In genomic region chr5:92127751-92128150, GRCm38 (mm10) we compare ENCODE assay signal across 11 mouse cellular contexts. TPM values are rescaled to one million over a fixed set of nuclear protein-coding genes. Genes with fewer than 3 reads are reported as not detected.
DNase-seq lines count a peak whose midpoint lies in the region; ATAC-seq and TF ChIP-seq lines count a peak whose summit lies in the region.
"Had no signal": no experiment of that assay in that cellular context is flagged by ENCODE, and none has a peak within 500 bp of the region (broad histone marks: within the 10 kb centered on the region; RNA-seq: fewer than 3 reads in every experiment).

No protein-coding gene starts in this region.

- no peak for TF ChIP-seq CTCF in G1E (IDR thresholded peaks at IDR 0.05; ENCODE audit: low read depth, low read length)

- peak overlapping the region; percentile 59; the same call in 1 of the 2 replicates for H3K27ac ChIP-seq in hindbrain, embryonic 10.5 days
- H3K27ac ChIP-seq in hindbrain, embryonic 12.5 days, result no peak overlapping the region
- H3K27ac ChIP-seq in embryonic facial prominence, embryonic 13.5 days, result peak overlapping the region; percentile 83
- H3K27ac ChIP-seq in liver, embryonic 12.5 days, result peak overlapping the region; percentile 95
- no peak overlapping the region for H3K27ac ChIP-seq in forebrain, embryonic 11.5 days (ENCODE audit: low read depth, low read length)
- H3K27ac ChIP-seq: forebrain, embryonic 15.5 days had no signal

- no peak overlapping the region for H3K4me2 ChIP-seq in hindbrain, embryonic 12.5 days (replicated peaks)
- peak overlapping the region; percentile 7 for H3K4me2 ChIP-seq in embryonic facial prominence, embryonic 13.5 days
- peak overlapping the region; percentile 70 for H3K4me2 ChIP-seq in liver, embryonic 12.5 days
- H3K4me2 ChIP-seq in forebrain, embryonic 11.5 days (ENCODE audit: low read depth, low read length, severe bottlenecking), result no peak overlapping the region
- H3K4me2 ChIP-seq: forebrain, embryonic 15.5 days had no signal

- H3K27me3 ChIP-seq in hindbrain, embryonic 10.5 days (ENCODE audit: insufficient read depth, poor library complexity, severe bottlenecking), result no peaks in the 10 kb centered on the region
- H3K27me3 ChIP-seq in hindbrain, embryonic 12.5 days, result no peaks in the 10 kb centered on the region
- no peaks in the 10 kb centered on the region for H3K27me3 ChIP-seq in G1E (ENCODE audit: insufficient read depth, low read length)
- no peaks in the 10 kb centered on the region for H3K27me3 ChIP-seq in embryonic facial prominence, embryonic 13.5 days
- H3K27me3 ChIP-seq in liver, embryonic 12.5 days (replicated peaks), result no peaks in the 10 kb centered on the region
- no peaks in the 10 kb centered on the region for H3K27me3 ChIP-seq in forebrain, embryonic 11.5 days (ENCODE audit: control insufficient read depth, insufficient read depth, low read length)
- H3K27me3 ChIP-seq: forebrain, embryonic 15.5 days had no signal

- no peak for DNase-seq in hindbrain, embryonic 10.5 days (ENCODE audit: low spot score)
- no peak for DNase-seq in G1E (ENCODE audit: low spot score)
- DNase-seq in layer of hippocampus, postnatal 14 days (ENCODE audit: low spot score in 2 of 2), result no peak
- DNase-seq in forebrain, embryonic 11.5 days (ENCODE audit: low spot score), result no peak
- DNase-seq in left cerebral cortex, adult 8-10 months (ENCODE audit: low spot score in 2 of 2), result no peak
- DNase-seq: cerebellum, adult 8-10 months; lung, adult 2 months had no signal

- H3K4me3 ChIP-seq in hindbrain, embryonic 10.5 days, result 0 out of 2 replicates have a peak overlapping the region, but pooled peaks have one; percentile 13
- no peak overlapping the region for H3K4me3 ChIP-seq in hindbrain, embryonic 12.5 days
- H3K4me3 ChIP-seq in G1E (ENCODE audit: low read depth, low read length), result peak overlapping the region; percentile 69
- H3K4me3 ChIP-seq in embryonic facial prominence, embryonic 13.5 days, result no peak overlapping the region
- H3K4me3 ChIP-seq in liver, embryonic 12.5 days, result peak overlapping the region; percentile 63
- H3K4me3 ChIP-seq in forebrain, embryonic 11.5 days (ENCODE audit: low read depth, low read length), result no peak overlapping the region
- H3K4me3 ChIP-seq: forebrain, embryonic 15.5 days had no signal

- H3K4me1 ChIP-seq in hindbrain, embryonic 10.5 days (replicated peaks), result peaks cover 12% of the 10 kb centered on the region
- peaks cover 13% of the 10 kb centered on the region for H3K4me1 ChIP-seq in hindbrain, embryonic 12.5 days
- H3K4me1 ChIP-seq in G1E (ENCODE audit: insufficient read depth, low read depth, low read length), result peaks cover 39% of the 10 kb centered on the region
- H3K4me1 ChIP-seq in embryonic facial prominence, embryonic 13.5 days, result peaks cover 32% of the 10 kb centered on the region
- peaks cover 51% of the 10 kb centered on the region for H3K4me1 ChIP-seq in liver, embryonic 12.5 days
- H3K4me1 ChIP-seq in forebrain, embryonic 11.5 days (replicated peaks; ENCODE audit: control insufficient read depth, insufficient read depth, low read length), result no peaks in the 10 kb centered on the region

- ATAC-seq in hindbrain, embryonic 12.5 days (ENCODE audit: low FRiP score), result no peak
- ATAC-seq in G1E (ENCODE audit: extremely low read depth, insufficient number of reproducible peaks, low FRiP score, poor library complexity, severe bottlenecking), result no peak
- no peak for ATAC-seq in embryonic facial prominence, embryonic 13.5 days (ENCODE audit: insufficient number of reproducible peaks, insufficient read depth, low FRiP score, low TSS enrichment, low read depth)
- ATAC-seq in liver, embryonic 12.5 days, result no peak
- no peak for ATAC-seq in forebrain, embryonic 11.5 days (replicated peaks; ENCODE audit: low FRiP score)
- ATAC-seq: forebrain, embryonic 15.5 days had no signal

- H3K9ac ChIP-seq in hindbrain, embryonic 12.5 days, result no peak overlapping the region
- H3K9ac ChIP-seq in embryonic facial prominence, embryonic 13.5 days, result no peak overlapping the region
- peak overlapping the region; percentile 78 for H3K9ac ChIP-seq in liver, embryonic 12.5 days
- H3K9ac ChIP-seq in forebrain, embryonic 11.5 days (ENCODE audit: low read length), result no peak overlapping the region
- H3K9ac ChIP-seq: forebrain, embryonic 15.5 days had no signal

- peaks cover 3% of the 10 kb centered on the region; the same call in 1 of the 2 replicates for H3K9me3 ChIP-seq in hindbrain, embryonic 10.5 days
- H3K9me3 ChIP-seq in hindbrain, embryonic 12.5 days (replicated peaks), result no peaks in the 10 kb centered on the region
- peaks cover 8% of the 10 kb centered on the region; the same call in 1 of the 2 replicates for H3K9me3 ChIP-seq in G1E (replicated peaks)
- H3K9me3 ChIP-seq in embryonic facial prominence, embryonic 13.5 days, result no peaks in the 10 kb centered on the region
- 0 out of 2 replicates have a peak, but pooled peaks cover 3% of the 10 kb centered on the region for H3K9me3 ChIP-seq in liver, embryonic 12.5 days (replicated peaks)
- no peaks in the 10 kb centered on the region for H3K9me3 ChIP-seq in forebrain, embryonic 11.5 days (ENCODE audit: control insufficient read depth, low read length)
- H3K9me3 ChIP-seq: forebrain, embryonic 15.5 days had no signal

- 91% methylated on average over 10 of the region's 10 CpGs for WGBS in hindbrain, embryonic 10.5 days
- 90% methylated on average over 10 of the region's 10 CpGs for WGBS in hindbrain, embryonic 12.5 days
- 70% methylated on average over 10 of the region's 10 CpGs for WGBS in embryonic facial prominence, embryonic 13.5 days
- WGBS in liver, embryonic 12.5 days (ENCODE audit: insufficient replicate concordance), result 78% methylated on average over 10 of the region's 10 CpGs
- 92% methylated on average over 10 of the region's 10 CpGs for WGBS in forebrain, embryonic 11.5 days

- peaks cover 35% of the 10 kb centered on the region for H3K36me3 ChIP-seq in hindbrain, embryonic 10.5 days
- H3K36me3 ChIP-seq in hindbrain, embryonic 12.5 days, result peaks cover 27% of the 10 kb centered on the region
- H3K36me3 ChIP-seq in G1E (replicated peaks), result peaks cover 23% of the 10 kb centered on the region
- peaks cover 9% of the 10 kb centered on the region; the same call in 1 of the 2 replicates for H3K36me3 ChIP-seq in embryonic facial prominence, embryonic 13.5 days
- peaks cover 32% of the 10 kb centered on the region for H3K36me3 ChIP-seq in liver, embryonic 12.5 days
- no peaks in the 10 kb centered on the region for H3K36me3 ChIP-seq in forebrain, embryonic 11.5 days (ENCODE audit: control insufficient read depth, insufficient read depth, low read length)

RNA-seq across cellular contexts. Expression of gene Uso1, which starts 10.0 kb away (rescaled TPM):
- polyA plus RNA-seq in hindbrain, embryonic 10.5 days (2016; fragmentation: Nextera tagmentation; extraction: Ambion mirVana), result 36.6 and 38.5 TPM in 2 replicates
- polyA plus RNA-seq in hindbrain, embryonic 12.5 days (2016; fragmentation: Nextera tagmentation; extraction: Ambion mirVana), result 55.4 and 55.6 TPM in 2 replicates
- total RNA-seq in G1E (2014; fragmentation: Nextera tagmentation) (50.5 and 52.5 TPM in 2 replicates), G1E (2017) (21.3 and 21.9 TPM in 2 replicates)
- 20.7 and 39.7 TPM in 2 replicates for polyA plus RNA-seq in G1E (2012)
- polyA plus RNA-seq in embryonic facial prominence, embryonic 13.5 days (2015; fragmentation: Nextera tagmentation; extraction: Ambion mirVana), result 45.4 and 47.0 TPM in 2 replicates
- polyA plus RNA-seq in liver, embryonic 12.5 days (2016; fragmentation: Nextera tagmentation; extraction: Ambion mirVana), result 35.6 and 37.1 TPM in 2 replicates
- total RNA-seq in layer of hippocampus, postnatal 14 days (2021), result 10 to 100 TPM; 70.9 to 71.9 TPM
- 24.2 and 25.7 TPM in 2 replicates for polyA plus RNA-seq in forebrain, embryonic 11.5 days (2014; fragmentation: Nextera tagmentation; extraction: Ambion mirVana)
- 10 to 100 TPM; 76.4 to 82.2 (median 79.0) TPM for total RNA-seq in left cerebral cortex, adult 8-10 months (2022)

RNA-seq across cellular contexts. Expression of gene G3bp2, which starts 44.2 kb away (rescaled TPM):
- polyA plus RNA-seq in hindbrain, embryonic 10.5 days (2016; fragmentation: Nextera tagmentation; extraction: Ambion mirVana), result 273 and 276 TPM in 2 replicates
- polyA plus RNA-seq in hindbrain, embryonic 12.5 days (2016; fragmentation: Nextera tagmentation; extraction: Ambion mirVana), result 334 and 368 TPM in 2 replicates
- total RNA-seq in G1E (2014; fragmentation: Nextera tagmentation) (67.6 and 83.1 TPM in 2 replicates), G1E (2017) (89.8 and 101 TPM in 2 replicates)
- 13.4 and 16.8 TPM in 2 replicates for polyA plus RNA-seq in G1E (2012)
- polyA plus RNA-seq in embryonic facial prominence, embryonic 13.5 days (2015; fragmentation: Nextera tagmentation; extraction: Ambion mirVana), result 202 and 213 TPM in 2 replicates
- polyA plus RNA-seq in liver, embryonic 12.5 days (2016; fragmentation: Nextera tagmentation; extraction: Ambion mirVana), result 84.0 and 87.0 TPM in 2 replicates
- total RNA-seq in layer of hippocampus, postnatal 14 days (2021), result 100 to 1,000 TPM; 178 to 188 TPM
- 269 and 276 TPM in 2 replicates for polyA plus RNA-seq in forebrain, embryonic 11.5 days (2014; fragmentation: Nextera tagmentation; extraction: Ambion mirVana)
- 100 to 1,000 TPM; 204 to 226 (median 221) TPM for total RNA-seq in left cerebral cortex, adult 8-10 months (2022)

Comparison
In these comparisons a context has a peak if more than half of its experiments do, and no peak if none do; other contexts are left out.
1. H3K27ac ChIP-seq: peak in hindbrain, embryonic 10.5 days (single experiment), embryonic facial prominence, embryonic 13.5 days (single experiment) and liver, embryonic 12.5 days (single experiment); none in hindbrain, embryonic 12.5 days (single experiment) and forebrain, embryonic 11.5 days (single experiment).
2. H3K4me3 ChIP-seq: peak in hindbrain, embryonic 10.5 days (single experiment), G1E (single experiment) and liver, embryonic 12.5 days (single experiment); none in hindbrain, embryonic 12.5 days (single experiment), embryonic facial prominence, embryonic 13.5 days (single experiment) and forebrain, embryonic 11.5 days (single experiment).
3. H3K4me2 ChIP-seq: peak in embryonic facial prominence, embryonic 13.5 days (single experiment) and liver, embryonic 12.5 days (single experiment); none in hindbrain, embryonic 12.5 days (single experiment) and forebrain, embryonic 11.5 days (single experiment).